Comparison of ENCODE assay signal across 22 mouse cellular contexts in the genomic region with DNA sequence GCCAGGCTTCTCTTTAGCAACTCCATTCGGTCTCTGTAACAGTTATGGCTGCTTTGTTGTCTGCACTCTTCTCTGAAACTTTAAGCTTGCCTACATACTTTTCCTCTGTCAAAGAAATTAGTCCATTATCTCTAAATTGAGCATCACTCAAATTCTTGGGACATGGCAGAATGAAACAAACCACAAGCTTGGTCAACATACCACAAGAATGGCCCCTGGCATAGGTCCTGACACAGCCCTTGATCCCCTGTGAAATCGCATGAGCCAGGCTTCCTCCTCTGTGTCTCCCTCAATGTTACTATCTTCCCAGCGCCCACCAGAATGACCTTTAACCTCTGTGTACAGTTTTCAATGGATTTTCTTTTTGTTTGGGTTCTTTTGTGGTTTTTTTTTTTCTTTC.
"Had no signal": no experiment of that assay in that cellular context is flagged by ENCODE, and none has a peak within 500 bp of the region (broad histone marks: within the 10 kb centered on the region; RNA-seq: fewer than 3 reads in every experiment).

No protein-coding gene starts in this region.

- ATAC-seq: hindbrain, postnatal 0 days; intestine, embryonic 16.5 days; liver, embryonic 12.5 days had no signal

- H3K27me3 ChIP-seq: heart, embryonic 13.5 days; heart, embryonic 15.5 days; hindbrain, embryonic 13.5 days; hindbrain, embryonic 15.5 days; limb, embryonic 13.5 days; limb, embryonic 15.5 days; liver, embryonic 12.5 days had no signal

- DNase-seq: gastrocnemius, postnatal 14 days; gastrocnemius, postnatal 36 days; heart, adult 11 months; heart, adult 2 months; heart, postnatal 14 days; heart, postnatal 36 days; kidney, adult 11 months; kidney, adult 8-10 months; kidney, postnatal 10 days; kidney, postnatal 25 days; kidney, postnatal 4 days; layer of hippocampus, postnatal 36 days; left cerebral cortex, postnatal 4 days had no signal
